ENCODE assay signal across 29 mouse cellular contexts in the genomic region with DNA sequence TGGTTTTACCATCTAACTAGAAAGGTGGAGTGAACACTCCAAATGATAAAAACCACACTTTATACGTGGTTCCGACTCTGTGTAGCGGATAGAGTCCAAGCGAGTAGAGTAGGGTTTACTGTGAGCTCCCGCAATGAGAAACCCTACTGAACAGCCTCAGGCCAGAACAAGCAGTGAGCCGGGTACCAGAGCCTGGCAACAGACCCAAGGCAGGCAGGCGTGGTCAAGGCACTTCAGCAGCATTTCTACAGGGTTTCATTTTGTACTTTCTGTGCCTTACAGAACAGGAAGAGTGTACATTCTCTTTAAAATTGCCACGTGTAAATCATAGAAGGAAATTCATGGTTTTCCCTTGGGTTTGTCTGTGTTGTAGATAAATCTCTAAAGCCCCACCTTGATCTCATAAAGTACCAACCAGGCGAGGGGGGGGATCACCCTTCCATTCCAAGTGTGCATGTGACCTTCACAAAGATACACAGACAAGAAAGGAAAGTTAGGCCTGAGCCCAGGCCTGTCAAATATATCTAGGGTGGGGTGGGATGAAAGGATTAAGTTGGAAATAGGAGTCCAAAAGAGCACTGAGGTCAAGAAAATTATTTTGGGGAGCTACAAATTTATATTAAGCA. TPM values are rescaled to one million over a fixed set of nuclear protein-coding genes. Genes with fewer than 3 reads are reported as not detected.
DNase-seq lines count a peak whose midpoint lies in the region; ATAC-seq and TF ChIP-seq lines count a peak whose summit lies in the region.
"Had no signal": no experiment of that assay in that cellular context is flagged by ENCODE, and none has a peak within 500 bp of the region (broad histone marks: within the 10 kb centered on the region; RNA-seq: fewer than 3 reads in every experiment).

No protein-coding gene starts in this region.

- no peak for ATAC-seq in embryonic facial prominence, embryonic 13.5 days (ENCODE audit: insufficient number of reproducible peaks, insufficient read depth, low FRiP score, low TSS enrichment, low read depth)
- ATAC-seq in lung, postnatal 0 days, result no peak; the same call in 1 of the 2 replicates
- ATAC-seq in embryonic facial prominence, embryonic 14.5 days (ENCODE audit: low read depth), result no peak
- peak; percentile 65; the same call in 1 of the 2 replicates for ATAC-seq in stomach, embryonic 16.5 days (ENCODE audit: insufficient read depth, low FRiP score)
- ATAC-seq in neural tube, embryonic 15.5 days (ENCODE audit: low FRiP score), result no peak
- ATAC-seq: forebrain, embryonic 15.5 days; inflammation-experienced regulatory T-cells, adult 6 months; midbrain, embryonic 13.5 days had no signal

- TF ChIP-seq CTCF in lung, postnatal 0 days (IDR thresholded peaks at IDR 0.05), result no peak

- H3K4me1 ChIP-seq in embryonic facial prominence, embryonic 13.5 days, result peaks cover 8% of the 10 kb centered on the region; the same call in 1 of the 2 replicates
- H3K4me1 ChIP-seq in embryonic facial prominence, embryonic 10.5 days, result peaks cover 4% of the 10 kb centered on the region; the same call in 1 of the 2 replicates
- H3K4me1 ChIP-seq in lung, postnatal 0 days (ENCODE audit: insufficient read depth, low read depth, low read length), result peaks cover 8% of the 10 kb centered on the region; the same call in 1 of the 2 replicates
- no peaks in the 10 kb centered on the region for H3K4me1 ChIP-seq in embryonic facial prominence, embryonic 14.5 days (ENCODE audit: control insufficient read depth, insufficient read depth, low read length)
- no peaks in the 10 kb centered on the region for H3K4me1 ChIP-seq in stomach, embryonic 16.5 days (ENCODE audit: control insufficient read depth, insufficient read depth, low read length)
- no peaks in the 10 kb centered on the region for H3K4me1 ChIP-seq in neural tube, embryonic 15.5 days
- H3K4me1 ChIP-seq: forebrain, embryonic 15.5 days; heart, embryonic 15.5 days; midbrain, embryonic 13.5 days had no signal

- H3K4me2 ChIP-seq in embryonic facial prominence, embryonic 13.5 days, result no peak overlapping the region
- H3K4me2 ChIP-seq in lung, postnatal 0 days (replicated peaks; ENCODE audit: low read depth, low read length), result no peak overlapping the region
- no peak overlapping the region for H3K4me2 ChIP-seq in embryonic facial prominence, embryonic 14.5 days (ENCODE audit: low read depth, low read length)
- no peak overlapping the region for H3K4me2 ChIP-seq in stomach, embryonic 16.5 days (ENCODE audit: low read depth, low read length)
- no peak overlapping the region for H3K4me2 ChIP-seq in neural tube, embryonic 15.5 days
- H3K4me2 ChIP-seq: forebrain, embryonic 15.5 days; heart, embryonic 15.5 days; hindbrain, embryonic 14.5 days; limb, embryonic 12.5 days; liver, embryonic 13.5 days; lung, embryonic 14.5 days; midbrain, embryonic 13.5 days had no signal

- no peak overlapping the region for H3K4me3 ChIP-seq in embryonic facial prominence, embryonic 13.5 days
- H3K4me3 ChIP-seq in embryonic facial prominence, embryonic 10.5 days, result no peak overlapping the region
- H3K4me3 ChIP-seq in lung, postnatal 0 days (ENCODE audit: low read depth, low read length), result no peak overlapping the region
- H3K4me3 ChIP-seq in embryonic facial prominence, embryonic 14.5 days (ENCODE audit: low read depth, low read length), result no peak overlapping the region
- no peak overlapping the region for H3K4me3 ChIP-seq in stomach, embryonic 16.5 days (replicated peaks; ENCODE audit: low read length)
- H3K4me3 ChIP-seq in neural tube, embryonic 15.5 days (replicated peaks), result no peak overlapping the region
- H3K4me3 ChIP-seq: forebrain, embryonic 15.5 days; heart, adult 2 months; heart, embryonic 15.5 days; limb, embryonic 12.5 days; liver, embryonic 13.5 days; midbrain, embryonic 13.5 days had no signal

- H3K27me3 ChIP-seq in embryonic facial prominence, embryonic 13.5 days, result no peaks in the 10 kb centered on the region
- H3K27me3 ChIP-seq in embryonic facial prominence, embryonic 10.5 days (replicated peaks; ENCODE audit: low read depth, poor library complexity, severe bottlenecking), result peaks cover 5% of the 10 kb centered on the region
- no peaks in the 10 kb centered on the region for H3K27me3 ChIP-seq in lung, postnatal 0 days (replicated peaks; ENCODE audit: insufficient read depth, low read length)
- H3K27me3 ChIP-seq in embryonic facial prominence, embryonic 14.5 days (replicated peaks; ENCODE audit: control insufficient read depth, insufficient read depth, low read length), result no peaks in the 10 kb centered on the region
- H3K27me3 ChIP-seq in stomach, embryonic 16.5 days (ENCODE audit: control insufficient read depth, insufficient read depth, low read length), result no peaks in the 10 kb centered on the region
- H3K27me3 ChIP-seq in neural tube, embryonic 15.5 days (replicated peaks), result no peaks in the 10 kb centered on the region
- H3K27me3 ChIP-seq: forebrain, embryonic 15.5 days; heart, embryonic 15.5 days; limb, embryonic 12.5 days had no signal

- 67% methylated on average over 9 of the region's 9 CpGs for WGBS in embryonic facial prominence, embryonic 13.5 days
- 83% methylated on average over 9 of the region's 9 CpGs for WGBS in embryonic facial prominence, embryonic 10.5 days
- WGBS in lung, postnatal 0 days, result 59% methylated on average over 9 of the region's 9 CpGs
- WGBS in embryonic facial prominence, embryonic 14.5 days, result 73% methylated on average over 9 of the region's 9 CpGs
- 72% methylated on average over 9 of the region's 9 CpGs for WGBS in stomach, embryonic 16.5 days
- 88% methylated on average over 9 of the region's 9 CpGs for WGBS in neural tube, embryonic 15.5 days

- TF ChIP-seq EP300 in lung, postnatal 0 days (IDR thresholded peaks at IDR 0.05), result no peak

- H3K9ac ChIP-seq in embryonic facial prominence, embryonic 13.5 days, result no peak overlapping the region
- no peak overlapping the region for H3K9ac ChIP-seq in lung, postnatal 0 days (replicated peaks; ENCODE audit: low read depth)
- no peak overlapping the region for H3K9ac ChIP-seq in embryonic facial prominence, embryonic 14.5 days (ENCODE audit: low read depth, low read length)
- H3K9ac ChIP-seq in stomach, embryonic 16.5 days (ENCODE audit: low read length), result no peak overlapping the region
- H3K9ac ChIP-seq in neural tube, embryonic 15.5 days (replicated peaks), result no peak overlapping the region
- H3K9ac ChIP-seq: forebrain, embryonic 15.5 days; heart, embryonic 15.5 days; hindbrain, embryonic 14.5 days; limb, embryonic 12.5 days; liver, embryonic 13.5 days; lung, embryonic 14.5 days; midbrain, embryonic 13.5 days had no signal

- H3K36me3 ChIP-seq in embryonic facial prominence, embryonic 13.5 days, result no peaks in the 10 kb centered on the region
- H3K36me3 ChIP-seq in embryonic facial prominence, embryonic 10.5 days (replicated peaks), result no peaks in the 10 kb centered on the region
- no peaks in the 10 kb centered on the region for H3K36me3 ChIP-seq in lung, postnatal 0 days (ENCODE audit: insufficient read depth, low read length)
- no peaks in the 10 kb centered on the region for H3K36me3 ChIP-seq in embryonic facial prominence, embryonic 14.5 days (ENCODE audit: control insufficient read depth, insufficient read depth, low read length)
- H3K36me3 ChIP-seq in stomach, embryonic 16.5 days (ENCODE audit: control insufficient read depth, insufficient read depth, low read length), result no peaks in the 10 kb centered on the region
- H3K36me3 ChIP-seq in neural tube, embryonic 15.5 days, result no peaks in the 10 kb centered on the region
- H3K36me3 ChIP-seq: forebrain, embryonic 15.5 days; heart, embryonic 15.5 days; limb, embryonic 12.5 days; liver, embryonic 13.5 days; midbrain, embryonic 13.5 days had no signal

- peaks cover 10% of the 10 kb centered on the region for H3K9me3 ChIP-seq in embryonic facial prominence, embryonic 13.5 days
- 0 out of 2 replicates have a peak, but pooled peaks cover 5% of the 10 kb centered on the region for H3K9me3 ChIP-seq in embryonic facial prominence, embryonic 10.5 days
- H3K9me3 ChIP-seq in lung, postnatal 0 days (ENCODE audit: low read length), result no peaks in the 10 kb centered on the region
- H3K9me3 ChIP-seq in embryonic facial prominence, embryonic 14.5 days (ENCODE audit: control insufficient read depth, low read length), result peaks cover 9% of the 10 kb centered on the region; the same call in 1 of the 2 replicates
- H3K9me3 ChIP-seq in stomach, embryonic 16.5 days (replicated peaks; ENCODE audit: control insufficient read depth, low read length), result no peaks in the 10 kb centered on the region; the same call in 1 of the 2 replicates
- H3K9me3 ChIP-seq in neural tube, embryonic 15.5 days (replicated peaks), result no peaks in the 10 kb centered on the region
- H3K9me3 ChIP-seq: forebrain, embryonic 15.5 days; liver, embryonic 13.5 days had no signal

- no peak for DNase-seq in embryonic facial prominence, embryonic 10.5 days (ENCODE audit: low spot score)
- peak; percentile 25 for DNase-seq in lung, postnatal 0 days (ENCODE audit: low spot score)
- DNase-seq in lung, postnatal 4 days, result no peak
- peak; percentile 14 for DNase-seq in embryonic facial prominence, embryonic 14.5 days (ENCODE audit: low spot score)
- DNase-seq in ovary, postnatal 36 days (ENCODE audit: low spot score), result no peak
- DNase-seq: cerebellum, adult 11-12 months; cerebellum, postnatal 10 days; gastrocnemius, postnatal 14 days; heart, adult 2 months; heart, postnatal 36 days; kidney, adult 18-20 months; kidney, postnatal 10 days; layer of hippocampus, postnatal 36 days; liver, embryonic 13.5 days; lung, embryonic 14.5 days; retina, postnatal 1 day; right cerebral cortex, postnatal 25 days; spleen, adult 18-20 months; thymus, adult 18-20 months; thymus, postnatal 36 days had no signal

- H3K27ac ChIP-seq in embryonic facial prominence, embryonic 13.5 days, result peak overlapping the region; percentile 33
- H3K27ac ChIP-seq in embryonic facial prominence, embryonic 10.5 days (replicated peaks), result no peak overlapping the region
- 0 out of 2 replicates have a peak overlapping the region, but pooled peaks have one; percentile 32 for H3K27ac ChIP-seq in lung, postnatal 0 days (ENCODE audit: low read length)
- H3K27ac ChIP-seq in embryonic facial prominence, embryonic 14.5 days (replicated peaks; ENCODE audit: low read depth, low read length), result no peak overlapping the region
- peak overlapping the region; percentile 88 for H3K27ac ChIP-seq in stomach, embryonic 16.5 days (ENCODE audit: low read length)
- H3K27ac ChIP-seq in neural tube, embryonic 15.5 days (replicated peaks), result no peak overlapping the region
- H3K27ac ChIP-seq: forebrain, embryonic 15.5 days; heart, adult 2 months; heart, embryonic 15.5 days; hindbrain, embryonic 14.5 days; limb, embryonic 12.5 days; liver, embryonic 13.5 days; midbrain, embryonic 13.5 days had no signal

RNA-seq across cellular contexts. Expression of a gene that starts 8.6 kb away (rescaled TPM):
- 0.10 and 0.27 TPM in 2 replicates for polyA plus RNA-seq in embryonic facial prominence, embryonic 13.5 days (2015; fragmentation: Nextera tagmentation; extraction: Ambion mirVana)
- 0.04 TPM in 1 of 2 replicates, not detected in the other for polyA plus RNA-seq in embryonic facial prominence, embryonic 10.5 days (2016; fragmentation: Nextera tagmentation; extraction: Ambion mirVana)
- polyA plus RNA-seq in lung, postnatal 0 days (2015; fragmentation: Nextera tagmentation; extraction: Ambion mirVana), result 0.04 and 0.05 TPM in 2 replicates
- polyA plus RNA-seq in embryonic facial prominence, embryonic 14.5 days (2014; fragmentation: Nextera tagmentation; extraction: Ambion mirVana), result 2.0 and 2.7 TPM in 2 replicates
- polyA plus RNA-seq in stomach, embryonic 16.5 days (2015; fragmentation: Nextera tagmentation; extraction: Ambion mirVana), result 0.21 and 0.31 TPM in 2 replicates
- 0.14 and 0.22 TPM in 2 replicates for polyA plus RNA-seq in neural tube, embryonic 15.5 days (2015; fragmentation: Nextera tagmentation; extraction: Ambion mirVana)
- polyA plus RNA-seq: heart, adult 2 months; hindbrain, embryonic 14.5 days; inflammation-experienced regulatory T-cells, adult 6 months; midbrain, embryonic 13.5 days had no signal

RNA-seq across cellular contexts. Expression of a gene that starts 19.6 kb away (rescaled TPM):
- 42.5 and 47.1 TPM in 2 replicates for polyA plus RNA-seq in embryonic facial prominence, embryonic 13.5 days (2015; fragmentation: Nextera tagmentation; extraction: Ambion mirVana)
- 28.1 and 31.2 TPM in 2 replicates for polyA plus RNA-seq in embryonic facial prominence, embryonic 10.5 days (2016; fragmentation: Nextera tagmentation; extraction: Ambion mirVana)
- polyA plus RNA-seq in lung, postnatal 0 days (2015; fragmentation: Nextera tagmentation; extraction: Ambion mirVana), result 60.8 and 64.0 TPM in 2 replicates
- 55.3 and 56.5 TPM in 2 replicates for polyA plus RNA-seq in embryonic facial prominence, embryonic 14.5 days (2014; fragmentation: Nextera tagmentation; extraction: Ambion mirVana)
- polyA plus RNA-seq in stomach, embryonic 16.5 days (2015; fragmentation: Nextera tagmentation; extraction: Ambion mirVana), result 72.3 and 74.1 TPM in 2 replicates
- polyA plus RNA-seq in neural tube, embryonic 15.5 days (2015; fragmentation: Nextera tagmentation; extraction: Ambion mirVana), result 21.9 and 28.3 TPM in 2 replicates

Comparison
In these comparisons a context has a peak if more than half of its experiments do, and no peak if none do; other contexts are left out.
1. H3K27ac ChIP-seq: peak in embryonic facial prominence, embryonic 13.5 days (single experiment), lung, postnatal 0 days (single experiment) and stomach, embryonic 16.5 days (single experiment); none in embryonic facial prominence, embryonic 10.5 days (single experiment), embryonic facial prominence, embryonic 14.5 days (single experiment) and neural tube, embryonic 15.5 days (single experiment).
2. DNase-seq: peak in lung, postnatal 0 days (single experiment) and embryonic facial prominence, embryonic 14.5 days (single experiment); none in embryonic facial prominence, embryonic 10.5 days (single experiment), lung, postnatal 4 days (0 of 2) and ovary, postnatal 36 days (single experiment).